ENCODE assay signal across 10 mouse cellular contexts in genomic region chr3:95957359-95958148, GRCm38 (mm10). TPM values are rescaled to one million over a fixed set of nuclear protein-coding genes. Genes with fewer than 3 reads are reported as not detected.
DNase-seq lines count a peak whose midpoint lies in the region; ATAC-seq and TF ChIP-seq lines count a peak whose summit lies in the region.
"Had no signal": no experiment of that assay in that cellular context is flagged by ENCODE, and none has a peak within 500 bp of the region (broad histone marks: within the 10 kb centered on the region; RNA-seq: fewer than 3 reads in every experiment).

No protein-coding gene starts in this region.

- H3K27me3 ChIP-seq in cerebellum, adult 2 months (ENCODE audit: control insufficient read depth, insufficient read depth, low read length) = no peaks in the 10 kb centered on the region
- H3K27me3 ChIP-seq: midbrain, embryonic 13.5 days had no signal

- H3K4me1 ChIP-seq in cerebellum, adult 2 months (ENCODE audit: control insufficient read depth, insufficient read depth, low read length) = no peaks in the 10 kb centered on the region

- WGBS in cerebellum, adult 2 months = 42% methylated on average over 8 of the region's 8 CpGs

- no peak for TF ChIP-seq CTCF in cerebellum, adult 2 months (IDR thresholded peaks at IDR 0.05; ENCODE audit: borderline replicate concordance, insufficient read depth, low read depth, low read length)

- H3K27ac ChIP-seq in cerebellum, adult 2 months (ENCODE audit: insufficient read depth, low read length) = no peak overlapping the region
- H3K27ac ChIP-seq: midbrain, embryonic 13.5 days had no signal

- H3K4me3 ChIP-seq in cerebellum, adult 2 months (replicated peaks; ENCODE audit: insufficient read depth, low read depth, low read length) = no peak overlapping the region
- H3K4me3 ChIP-seq: midbrain, embryonic 13.5 days had no signal

- ATAC-seq in megakaryocyte, adult 5-6 weeks (ENCODE audit: poor library complexity, severe bottlenecking) = no peak
- ATAC-seq: midbrain, embryonic 13.5 days had no signal

- no peak for TF ChIP-seq POLR2A in cerebellum, adult 2 months (IDR thresholded peaks at IDR 0.05; ENCODE audit: borderline replicate concordance, insufficient read depth, low read length)

- DNase-seq in left cerebral cortex, postnatal 25 days (ENCODE audit: low spot score in 2 of 2) = peak; percentile 57 to 59
- no peak for DNase-seq in left cerebral cortex, adult 9 months (ENCODE audit: low spot score in 2 of 2)
- DNase-seq in gastrocnemius, postnatal 25 days = peak; percentile 29
- DNase-seq in kidney, postnatal 10 days = peak; percentile 56
- DNase-seq in right cerebral cortex, postnatal 10 days (ENCODE audit: low spot score in 2 of 2) = peak; percentile 75 to 77
- DNase-seq in cerebellum, adult 2 months = no peak
- DNase-seq in ovary, adult 18-20 months (ENCODE audit: low spot score) = no peak
- DNase-seq: thymus, postnatal 4 days had no signal

- intact Hi-C loops in left cerebral cortex, postnatal 25 days (cut with DNase I) = no loop called here

RNA-seq across cellular contexts. Expression of gene Anp32e, which starts 28.5 kb away (rescaled TPM):
- 100 to 1,000 TPM in 1 of 2 experiments, 10 to 100 TPM in 1; 95.1 to 109 TPM for total RNA-seq in left cerebral cortex, postnatal 25 days (2021)
- 10 to 100 TPM; 67.4 to 69.1 TPM for total RNA-seq in gastrocnemius, postnatal 25 days (2021)
- total RNA-seq in megakaryocyte, adult 5-6 weeks (2015) = 88.7 and 117 TPM in 2 replicates
- 250 and 285 TPM in 2 replicates for total RNA-seq in megakaryocyte, adult 5-6 weeks (2017)
- polyA plus RNA-seq in cerebellum, adult 2 months (2012; rRNA removed) = 65.1 and 70.4 TPM in 2 replicates

RNA-seq across cellular contexts. Expression of gene Plekho1, which starts 38.2 kb away (rescaled TPM):
- 10 to 100 TPM; 71.6 to 84.8 TPM for total RNA-seq in left cerebral cortex, postnatal 25 days (2021)
- total RNA-seq in gastrocnemius, postnatal 25 days (2021) = 10 to 100 TPM; 23.2 to 39.8 TPM
- total RNA-seq in megakaryocyte, adult 5-6 weeks (2015) = 116 and 124 TPM in 2 replicates
- total RNA-seq in megakaryocyte, adult 5-6 weeks (2017) = 104 and 119 TPM in 2 replicates
- 155 and 160 TPM in 2 replicates for polyA plus RNA-seq in cerebellum, adult 2 months (2012; rRNA removed)

RNA-seq across cellular contexts. Expression of gene Car14, which starts 53.1 kb away (rescaled TPM):
- total RNA-seq in left cerebral cortex, postnatal 25 days (2021) = 10 to 100 TPM in 1 of 2 experiments, 1 to 10 TPM in 1; 9.3 to 10.1 TPM
- 10 to 100 TPM; 78.0 to 92.8 TPM for total RNA-seq in gastrocnemius, postnatal 25 days (2021)
- total RNA-seq in megakaryocyte, adult 5-6 weeks (2015) = not detected in 2 replicates
- total RNA-seq in megakaryocyte, adult 5-6 weeks (2017) = not detected in 2 replicates
- 49.8 and 63.2 TPM in 2 replicates for polyA plus RNA-seq in cerebellum, adult 2 months (2012; rRNA removed)

Comparison
In these comparisons a context has a peak if more than half of its experiments do, and no peak if none do; other contexts are left out.
1. DNase-seq: peak in left cerebral cortex, postnatal 25 days (2 of 2), gastrocnemius, postnatal 25 days (single experiment), kidney, postnatal 10 days (single experiment) and right cerebral cortex, postnatal 10 days (2 of 2); none in left cerebral cortex, adult 9 months (0 of 2), cerebellum, adult 2 months (0 of 2) and ovary, adult 18-20 months (single experiment).
2. RNA of gene Car14, which starts 53.1 kb away (total RNA-seq): 78.0 to 92.8 TPM in gastrocnemius, postnatal 25 days and 9.3 to 10.1 TPM in left cerebral cortex, postnatal 25 days; not detected in megakaryocyte, adult 5-6 weeks; every median in the first group is over 10 times any median in the second.